Mouse (Mus musculus) erythroblast, embryonic 14.5 days (primary cell): ENCODE measurements around the gene Prc1.

Experiments
- GATA1 ChIP-seq: IDR thresholded peaks from 2 replicates; pipeline ENCODE4 v1.6.1; 2012; ENCODE audit warnings: low read length, inconsistent platforms, mixed read lengths
- TAL1 ChIP-seq: IDR thresholded peaks from 3 replicates; pipeline ENCODE4 v1.6.1; 2012; ENCODE audit warnings: low read length, inconsistent platforms, mixed read lengths

- no peak for TF ChIP-seq GATA1
- no peak for TF ChIP-seq TAL1
Measured at GRCm38 (mm10) chr7:80285725-80286124, 8.5 kb upstream of the Prc1 start.
